In genomic region chr14:99579765-99580266, GRCm38 (mm10) we compare ENCODE assay signal across 14 mouse cellular contexts.
DNase-seq lines count a peak whose midpoint lies in the region; ATAC-seq lines count a peak whose summit lies in the region.
"Had no signal": no experiment of that assay in that cellular context is flagged by ENCODE, and none has a peak within 500 bp of the region (broad histone marks: within the 10 kb centered on the region; RNA-seq: fewer than 3 reads in every experiment).

No protein-coding gene starts in this region.

- peak overlapping the region; percentile 30; the same call in 1 of the 2 replicates for H3K4me3 ChIP-seq in heart, embryonic 15.5 days
- H3K4me3 ChIP-seq in lung, embryonic 16.5 days (ENCODE audit: low read length), result no peak overlapping the region
- H3K4me3 ChIP-seq in limb, embryonic 13.5 days, result no peak overlapping the region
- H3K4me3 ChIP-seq: heart, adult 2 months had no signal

- peak overlapping the region; percentile 54 for H3K4me2 ChIP-seq in heart, embryonic 15.5 days
- H3K4me2 ChIP-seq in lung, embryonic 16.5 days (ENCODE audit: low read depth, low read length), result peak overlapping the region; percentile 62
- H3K4me2 ChIP-seq in limb, embryonic 13.5 days (replicated peaks), result peak overlapping the region; percentile 51
- H3K4me2 ChIP-seq: hindbrain, embryonic 14.5 days; midbrain, embryonic 11.5 days had no signal

- H3K27me3 ChIP-seq in heart, embryonic 15.5 days, result no peaks in the 10 kb centered on the region
- H3K27me3 ChIP-seq in lung, embryonic 16.5 days (ENCODE audit: control insufficient read depth, insufficient read depth, low read depth, low read length), result no peaks in the 10 kb centered on the region
- H3K27me3 ChIP-seq in limb, embryonic 13.5 days, result no peaks in the 10 kb centered on the region

- ATAC-seq in heart, embryonic 15.5 days (replicated peaks; ENCODE audit: insufficient number of reproducible peaks, insufficient read depth, low FRiP score, low read depth), result no peak
- peak; percentile 11; the same call in 1 of the 2 replicates for ATAC-seq in lung, embryonic 16.5 days (ENCODE audit: low read depth)
- no peak for ATAC-seq in limb, embryonic 13.5 days (ENCODE audit: low FRiP score, low read depth)

- H3K4me1 ChIP-seq in heart, embryonic 15.5 days (replicated peaks), result peaks cover 3% of the 10 kb centered on the region; the same call in 1 of the 2 replicates
- peaks cover 8% of the 10 kb centered on the region; the same call in 1 of the 2 replicates for H3K4me1 ChIP-seq in lung, embryonic 16.5 days (replicated peaks; ENCODE audit: control insufficient read depth, insufficient read depth, low read length)
- peaks cover 27% of the 10 kb centered on the region for H3K4me1 ChIP-seq in limb, embryonic 13.5 days

- H3K36me3 ChIP-seq in heart, embryonic 15.5 days, result no peaks in the 10 kb centered on the region
- no peaks in the 10 kb centered on the region for H3K36me3 ChIP-seq in lung, embryonic 16.5 days (ENCODE audit: control insufficient read depth, insufficient read depth, low read length)
- no peaks in the 10 kb centered on the region for H3K36me3 ChIP-seq in limb, embryonic 13.5 days

- H3K9me3 ChIP-seq in heart, embryonic 15.5 days (replicated peaks), result no peaks in the 10 kb centered on the region
- H3K9me3 ChIP-seq in lung, embryonic 16.5 days (ENCODE audit: control insufficient read depth, low read length), result no peaks in the 10 kb centered on the region
- H3K9me3 ChIP-seq in limb, embryonic 13.5 days, result no peaks in the 10 kb centered on the region

- WGBS in heart, embryonic 15.5 days, result 81% methylated on average over 4 of the region's 4 CpGs
- WGBS in lung, embryonic 16.5 days, result 56% methylated on average over 4 of the region's 4 CpGs
- WGBS in limb, embryonic 13.5 days, result 59% methylated on average over 4 of the region's 4 CpGs

- H3K27ac ChIP-seq in heart, embryonic 15.5 days, result no peak overlapping the region; the same call in 1 of the 2 replicates
- peak overlapping the region; percentile 79 for H3K27ac ChIP-seq in lung, embryonic 16.5 days (ENCODE audit: low read length)
- 0 out of 2 replicates have a peak overlapping the region, but pooled peaks have one; percentile 33 for H3K27ac ChIP-seq in limb, embryonic 13.5 days
- H3K27ac ChIP-seq: heart, adult 2 months; hindbrain, embryonic 14.5 days had no signal

- no peak overlapping the region for H3K9ac ChIP-seq in heart, embryonic 15.5 days
- H3K9ac ChIP-seq in lung, embryonic 16.5 days (ENCODE audit: low read length), result peak overlapping the region; percentile 34; the same call in 1 of the 2 replicates
- H3K9ac ChIP-seq in limb, embryonic 13.5 days, result no peak overlapping the region
- H3K9ac ChIP-seq: hindbrain, embryonic 14.5 days had no signal

- no peak for DNase-seq in heart, postnatal 4 days
- no peak for DNase-seq in lung, postnatal 14 days
- no peak for DNase-seq in natural killer cell, adult 2 months (ENCODE audit: low spot score in 2 of 2)
- DNase-seq in embryo, embryonic 9.5 days (ENCODE audit: extremely low spot score), result no peak
- DNase-seq: adrenal gland, adult 2 months; cerebellum, adult 11-12 months; gastrocnemius, postnatal 10 days; heart, adult 2 months; kidney, adult 8-10 months had no signal
